Mouse (Mus musculus) CH12.LX (cell line): ENCODE results near the gene Slco4a1. TPM values are rescaled to one million over a fixed set of nuclear protein-coding genes. Genes with fewer than 3 reads are reported as not detected.

Source experiments
- DNase-seq: peaks from one replicate; pipeline ENCODE4 v3.0.0-alpha.2; 2013; ENCODE audit errors: extremely low read depth
- H3K27ac ChIP-seq: 2 replicates; pipeline ENCODE4 v1.5.1; 2012; ENCODE audit warnings: low read depth, mild to moderate bottlenecking, control low read depth, moderate library complexity; ENCODE audit not compliant: insufficient read depth
- H3K27me3 ChIP-seq: replicated peaks from 2 replicates; pipeline ENCODE3; 2012; ENCODE audit warnings: inconsistent platforms
- H3K36me3 ChIP-seq, 2 experiments: replicated peaks in 1 of 2; 2 replicates each; pipeline versions ENCODE3 to v1.6.1; 2012; ENCODE audit warnings: inconsistent platforms in 1 of 2, low read length in 1 of 2, mild to moderate bottlenecking in 1 of 2, mixed read lengths in 1 of 2, moderate library complexity in 1 of 2; ENCODE audit not compliant: control insufficient read depth in 1 of 2, insufficient read depth in 1 of 2
- H3K4me1 ChIP-seq, 2 experiments: 2 replicates each; pipeline ENCODE4 v1.6.1; 2012; ENCODE audit warnings: inconsistent platforms in 1 of 2, moderate library complexity in 1 of 2; ENCODE audit not compliant: insufficient read depth in 2 of 2, control insufficient read depth in 1 of 2
- H3K4me2 ChIP-seq: 2 replicates; pipeline ENCODE4 v1.6.1; 2012; ENCODE audit warnings: low read depth, mild to moderate bottlenecking, control low read depth; ENCODE audit not compliant: poor library complexity, insufficient read depth, severe bottlenecking
- H3K4me3 ChIP-seq, 3 experiments: fragments of 150-350 bp in 1 of 3; sonication (generic) in 1 of 3; replicated peaks in 1 of 3; 2 replicates each; pipeline versions ENCODE3 to v1.5.1; 2011 to 2012; ENCODE audit warnings: low read depth in 2 of 3, low read length in 2 of 3, mild to moderate bottlenecking in 2 of 3, moderate library complexity in 2 of 3, control low read depth in 1 of 3, improper control_type of control experiment in 1 of 3, inconsistent platforms in 1 of 3, mixed read lengths in 1 of 3; ENCODE audit not compliant: poor library complexity in 1 of 3
- H3K79me2 ChIP-seq: replicated peaks from 2 replicates; pipeline ENCODE4 v1.6.1; 2012; ENCODE audit warnings: mild to moderate bottlenecking, moderate library complexity; ENCODE audit not compliant: control insufficient read depth, poor library complexity, insufficient read depth, severe bottlenecking; ENCODE audit errors: extremely low read depth
- H3K9ac ChIP-seq: 2 replicates; pipeline ENCODE4 v1.6.1; 2012; ENCODE audit warnings: low read depth, mild to moderate bottlenecking, control low read depth, moderate library complexity; ENCODE audit not compliant: insufficient read depth
- H3K9me3 ChIP-seq: replicated peaks from 2 replicates; pipeline ENCODE3; 2012; ENCODE audit warnings: low read length, inconsistent platforms, mixed read lengths
- BHLHE40 ChIP-seq: IDR thresholded peaks from 2 replicates; pipeline ENCODE4 v1.6.1; 2011; ENCODE audit warnings: mild to moderate bottlenecking, low read depth, low read length, improper control_type of control experiment
- CHD1 ChIP-seq: IDR thresholded peaks from 2 replicates; pipeline ENCODE4 v1.6.1; 2012; ENCODE audit warnings: low read depth, low read length, improper control_type of control experiment, inconsistent platforms
- CHD2 ChIP-seq: IDR thresholded peaks from 2 replicates; pipeline ENCODE4 v1.6.1; 2011; ENCODE audit warnings: low read length, improper control_type of control experiment
- CTCF ChIP-seq, 2 experiments: IDR thresholded peaks in 1 of 2; conservative IDR thresholded peaks in 1 of 2; 2 replicates each; pipeline ENCODE4 v1.5.1; 2011 to 2012; ENCODE audit warnings: low read depth in 2 of 2, low read length in 2 of 2, improper control_type of control experiment in 1 of 2, inconsistent platforms in 1 of 2, mild to moderate bottlenecking in 1 of 2, moderate library complexity in 1 of 2
- E2F4 ChIP-seq: IDR thresholded peaks from 2 replicates; pipeline ENCODE4 v1.6.1; 2011; ENCODE audit warnings: low read depth, low read length, improper control_type of control experiment; ENCODE audit not compliant: insufficient replicate concordance
- ELF1 ChIP-seq: IDR thresholded peaks from 2 replicates; pipeline ENCODE4 v1.6.1; 2014; ENCODE audit warnings: low read depth, mild to moderate bottlenecking, inconsistent platforms, low read length, improper control_type of control experiment
- EP300 ChIP-seq: IDR thresholded peaks from 2 replicates; pipeline ENCODE4 v1.6.1; 2011; ENCODE audit warnings: low read length, improper control_type of control experiment
- ETS1 ChIP-seq: conservative IDR thresholded peaks from 2 replicates; pipeline ENCODE4 v1.6.1; 2012; ENCODE audit warnings: low read depth, mild to moderate bottlenecking, inconsistent platforms, low read length, improper control_type of control experiment, moderate library complexity
- GABPA ChIP-seq: IDR thresholded peaks from 2 replicates; pipeline ENCODE4 v1.6.1; 2012; ENCODE audit warnings: low read depth, low read length, improper control_type of control experiment, inconsistent platforms; ENCODE audit not compliant: insufficient replicate concordance
- HCFC1 ChIP-seq: IDR thresholded peaks from 2 replicates; pipeline ENCODE4 v1.6.1; 2012; ENCODE audit warnings: low read depth, mild to moderate bottlenecking, inconsistent platforms, low read length, improper control_type of control experiment
- IRF4 ChIP-seq: IDR thresholded peaks from 2 replicates; pipeline ENCODE4 v1.6.1; 2014; ENCODE audit warnings: low read depth, mild to moderate bottlenecking, inconsistent platforms, low read length, improper control_type of control experiment
- JUN ChIP-seq: IDR thresholded peaks from 2 replicates; pipeline ENCODE4 v1.6.1; 2011; ENCODE audit warnings: low read depth, mild to moderate bottlenecking, low read length, improper control_type of control experiment, moderate library complexity; ENCODE audit not compliant: insufficient read depth
- JUND ChIP-seq: conservative IDR thresholded peaks from 2 replicates; pipeline ENCODE4 v1.6.1; 2011; ENCODE audit warnings: low read depth, low read length, improper control_type of control experiment
- KAT2A ChIP-seq: IDR thresholded peaks from 2 replicates; pipeline ENCODE4 v1.6.1; 2012; ENCODE audit warnings: low read length, improper control_type of control experiment, inconsistent platforms; ENCODE audit not compliant: insufficient replicate concordance
- MAFK ChIP-seq: IDR thresholded peaks from 2 replicates; pipeline ENCODE4 v1.6.1; 2011; ENCODE audit warnings: low read length, improper control_type of control experiment; ENCODE audit not compliant: insufficient replicate concordance
- MAX ChIP-seq: IDR thresholded peaks from 2 replicates; pipeline ENCODE4 v1.6.1; 2011; ENCODE audit warnings: low read length, improper control_type of control experiment
- MAZ ChIP-seq: IDR thresholded peaks from 2 replicates; pipeline ENCODE4 v1.6.1; 2012; ENCODE audit warnings: low read depth, mild to moderate bottlenecking, inconsistent platforms, low read length, improper control_type of control experiment, moderate library complexity
- MEF2A ChIP-seq: IDR thresholded peaks from 2 replicates; pipeline ENCODE4 v1.6.1; 2014; ENCODE audit warnings: low read depth, mild to moderate bottlenecking, inconsistent platforms, low read length, improper control_type of control experiment, borderline replicate concordance
- MXI1 ChIP-seq: IDR thresholded peaks from 2 replicates; pipeline ENCODE4 v1.6.1; 2011; ENCODE audit warnings: mild to moderate bottlenecking, low read depth, low read length, improper control_type of control experiment
- MYC ChIP-seq: IDR thresholded peaks from 2 replicates; pipeline ENCODE4 v1.6.1; 2011; ENCODE audit warnings: low read depth, mild to moderate bottlenecking, improper control_type of control experiment, low read length
- NELFE ChIP-seq: IDR thresholded peaks from 2 replicates; pipeline ENCODE4 v1.6.1; 2011; ENCODE audit warnings: low read depth, low read length, improper control_type of control experiment
- NRF1 ChIP-seq: IDR thresholded peaks from 2 replicates; pipeline ENCODE4 v1.6.1; 2014; ENCODE audit warnings: low read depth, mild to moderate bottlenecking, inconsistent platforms, low read length, improper control_type of control experiment, moderate library complexity
- PAX5 ChIP-seq: IDR thresholded peaks from 2 replicates; pipeline ENCODE4 v1.6.1; 2012; ENCODE audit warnings: low read length, inconsistent platforms, mixed read lengths
- POLR2A ChIP-seq: IDR thresholded peaks from 2 replicates; pipeline ENCODE4 v1.6.1; 2011; ENCODE audit warnings: low read depth, mild to moderate bottlenecking, improper control_type of control experiment, low read length
- POLR2AphosphoS2 ChIP-seq: IDR thresholded peaks from 2 replicates; pipeline ENCODE4 v1.6.1; 2011; ENCODE audit warnings: low read depth, low read length, improper control_type of control experiment
- RAD21 ChIP-seq: IDR thresholded peaks from 2 replicates; pipeline ENCODE4 v1.6.1; 2011; ENCODE audit warnings: low read depth, mild to moderate bottlenecking, low read length, improper control_type of control experiment, moderate library complexity
- RCOR1 ChIP-seq: conservative IDR thresholded peaks from 2 replicates; pipeline ENCODE4 v1.6.1; 2012; ENCODE audit warnings: low read depth, mild to moderate bottlenecking, inconsistent platforms, low read length, improper control_type of control experiment
- SIN3A ChIP-seq: IDR thresholded peaks from 2 replicates; pipeline ENCODE4 v1.6.1; 2012; ENCODE audit warnings: low read length, improper control_type of control experiment, inconsistent platforms
- SMC3 ChIP-seq: IDR thresholded peaks from 2 replicates; pipeline ENCODE4 v1.6.1; 2011; ENCODE audit warnings: low read depth, low read length, improper control_type of control experiment
- TBP ChIP-seq: conservative IDR thresholded peaks from 2 replicates; pipeline ENCODE4 v1.6.1; 2011; ENCODE audit warnings: low read depth, low read length, improper control_type of control experiment
- TCF12 ChIP-seq: IDR thresholded peaks from 2 replicates; pipeline ENCODE4 v1.6.1; 2014; ENCODE audit warnings: low read depth, mild to moderate bottlenecking, inconsistent platforms, low read length, improper control_type of control experiment
- USF1 ChIP-seq: IDR thresholded peaks from 2 replicates; pipeline ENCODE4 v1.6.1; 2014; ENCODE audit warnings: low read depth, mild to moderate bottlenecking, inconsistent platforms, low read length, improper control_type of control experiment
- USF2 ChIP-seq: conservative IDR thresholded peaks from 2 replicates; pipeline ENCODE4 v1.6.1; 2011; ENCODE audit warnings: low read depth, low read length, improper control_type of control experiment
- ZC3H11A ChIP-seq: IDR thresholded peaks from 2 replicates; pipeline ENCODE4 v1.6.1; 2012; ENCODE audit warnings: low read depth, mild to moderate bottlenecking, inconsistent platforms, low read length, improper control_type of control experiment
- ZKSCAN1 ChIP-seq: IDR thresholded peaks from 2 replicates; pipeline ENCODE4 v1.6.1; 2012; ENCODE audit warnings: low read depth, inconsistent platforms, low read length, improper control_type of control experiment, borderline replicate concordance
- ZMIZ1 ChIP-seq: IDR thresholded peaks from 2 replicates; pipeline ENCODE4 v1.6.1; 2012; ENCODE audit warnings: low read depth, mild to moderate bottlenecking, inconsistent platforms, low read length, improper control_type of control experiment
- ZNF384 ChIP-seq: IDR thresholded peaks from 2 replicates; pipeline ENCODE4 v1.6.1; 2012; ENCODE audit warnings: low read depth, low read length, improper control_type of control experiment, inconsistent platforms
- dilution Hi-C: fragments of 300-500 bp; cut with MboI; formaldehyde crosslinking; loops from 2 replicates; pipeline ENCODE4 v1.14.3; 2020; ENCODE audit warnings: low sequenced_read_pairs; ENCODE audit not compliant: extremely low pct_unique_long_range_greater_than_20kb, extremely low pct_ligation_motif_present
- in situ Hi-C: fragments of 300-500 bp; cut with MboI; formaldehyde crosslinking; loops from 3 replicates; pipeline ENCODE4 v1.14.3; 2019; ENCODE audit warnings: low sequenced_read_pairs, low pct_ligation_motif_present, low pct_unique_long_range_greater_than_20kb, mixed read lengths
- polyA plus RNA-seq: library from polyadenylated mRNA; unstranded; fragments of >175 nt; gene quantifications from 2 replicates; pipeline ENCODE4 v1.2.1, GENCODE M21; 2012; ENCODE audit warnings: low read depth; ENCODE audit not compliant: insufficient read length
- total RNA-seq, 2 experiments: library from RNA; depleted of rRNA; stranded (reverse); fragments of 300-350 nt in 1 of 2; fragments of >200 nt in 1 of 2; gene quantifications; 2 replicates each; pipeline ENCODE4 v1.2.3; 2012 to 2014

The Slco4a1 gene
- total RNA-seq (2012; rRNA removed), result 3.9 and 4.8 TPM in 2 replicates
- total RNA-seq (2014; rRNA removed), result 1.4 and 1.9 TPM in 2 replicates
- polyA plus RNA-seq, result 4.3 and 5.4 TPM in 2 replicates

DNA sequence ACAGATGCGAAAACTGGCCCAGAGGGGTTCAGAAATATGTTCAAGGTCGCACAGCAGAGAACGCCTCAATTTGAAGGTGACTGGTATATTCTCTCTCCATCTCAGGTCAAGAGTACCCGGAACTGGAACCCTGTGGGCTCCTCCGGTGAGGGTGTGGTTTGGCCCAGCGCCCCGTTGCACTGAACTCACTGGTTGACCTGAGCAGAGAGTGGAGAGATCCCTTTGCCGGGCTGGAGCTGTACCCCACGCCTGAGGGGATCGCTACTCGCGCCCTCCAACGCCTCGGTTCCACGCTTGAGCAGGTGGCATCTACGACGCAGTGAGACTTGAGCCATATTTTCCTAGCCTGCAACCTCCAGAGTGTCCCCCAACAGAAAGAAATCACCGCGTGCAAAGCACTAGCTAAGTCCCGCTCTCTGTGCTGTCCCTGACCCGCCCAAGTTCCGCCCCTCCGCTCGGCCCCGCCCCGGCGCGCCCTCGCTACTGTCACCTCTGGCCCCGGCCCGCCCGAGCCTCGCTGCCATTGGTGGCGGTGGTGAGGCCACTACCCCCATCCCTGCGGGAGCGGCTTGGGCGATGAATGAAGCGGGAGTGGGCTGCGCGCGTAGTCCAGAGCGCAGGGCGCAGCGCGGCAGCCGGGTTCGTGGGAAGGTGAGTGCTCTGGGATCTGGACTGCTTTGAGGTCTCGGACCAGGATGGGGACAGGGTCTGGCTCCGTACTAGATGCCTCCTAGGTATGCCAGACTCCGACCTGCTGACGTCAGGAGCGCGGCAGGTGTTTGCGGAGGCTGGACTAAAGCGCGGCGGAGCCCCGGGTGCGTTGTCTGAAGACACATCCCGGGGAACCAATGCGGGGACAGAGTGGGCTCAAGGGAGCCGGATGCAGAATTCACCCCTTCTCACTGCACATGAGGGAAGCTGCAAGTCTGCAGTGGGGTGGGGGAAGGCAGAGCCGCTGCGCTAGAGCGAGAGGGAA is at the start of gene Slco4a1:
Gene Slco4a1 (plus strand): TSS at position 523 of the 976 bp plus-strand sequence.
- Histone ChIP-seq H3K27ac (peak within 1 kb of the TSS; percentile 36), H3K27me3 (peaks cover 1% of the 10 kb centered on the region), H3K4me2 (peak within 1 kb of the TSS; percentile 85), H3K9me3 (peaks cover 9% of the 10 kb centered on the region), H3K9ac (peak within 1 kb of the TSS; percentile 40), H3K4me1 (peaks cover 8 to 47% of the 10 kb centered on the region in 2 experiments), H3K79me2 (no peaks in the 10 kb centered on the region), H3K36me3 (peaks cover 0 to 20% of the 10 kb centered on the region in 2 experiments), H3K4me3 (peak within 1 kb of the TSS; percentile 60 to 82 (median 71))
- in situ Hi-C loops (loop anchor here (25.0 kb wide), 1 partner anchor 306 kb away; no protein-coding TSS in a partner anchor), dilution Hi-C loops (no loop called here)
- DNase-seq, result peak; percentile 89
- 0 out of 2 replicates have a peak, but pooled peaks have one; percentile 36 for TF ChIP-seq TBP
- TF ChIP-seq ZMIZ1, result peak; percentile 66
- no peak for TF ChIP-seq MAFK
- TF ChIP-seq GABPA, result no peak
- no peak for TF ChIP-seq USF2
- peak; percentile 90 for TF ChIP-seq POLR2A
- TF ChIP-seq MAZ, result no peak
- TF ChIP-seq NELFE, result peak; percentile 77
- TF ChIP-seq MEF2A, result no peak
- 0 out of 2 replicates have a peak, but pooled peaks have one; percentile 12 for TF ChIP-seq CHD2
- TF ChIP-seq NRF1, result peak; percentile 68
- peak; percentile 85; the same call in 1 of the 2 replicates for TF ChIP-seq MYC
- TF ChIP-seq BHLHE40, result peak; percentile 53; the same call in 1 of the 2 replicates
- TF ChIP-seq CTCF (conservative IDR thresholded peaks at IDR 0.05 in 1 of 2, IDR thresholded peaks at IDR 0.05 in 1 of 2; ENCODE audit: low read depth in 2 of 2, low read length in 2 of 2), result no peak
- no peak for TF ChIP-seq POLR2AphosphoS2
- peak; percentile 48; the same call in 1 of the 2 replicates for TF ChIP-seq ETS1
- TF ChIP-seq HCFC1, result peak; percentile 25
- TF ChIP-seq PAX5, result no peak
- TF ChIP-seq CHD1, result no peak
- peak; percentile 7; the same call in 1 of the 2 replicates for TF ChIP-seq IRF4
- TF ChIP-seq RCOR1, result peak; percentile 67; the same call in 1 of the 2 replicates
- TF ChIP-seq ZC3H11A, result no peak
- TF ChIP-seq JUN, result no peak
- peak; percentile 85 for TF ChIP-seq MXI1
- TF ChIP-seq JUND, result no peak
- TF ChIP-seq ELF1, result peak; percentile 79
- TF ChIP-seq SIN3A, result peak; percentile 73; the same call in 1 of the 2 replicates
- TF ChIP-seq ZKSCAN1, result no peak
- no peak for TF ChIP-seq E2F4
- TF ChIP-seq TCF12, result peak; percentile 61
- peak; percentile 76 for TF ChIP-seq MAX
- TF ChIP-seq KAT2A, result no peak
- no peak for TF ChIP-seq SMC3
- TF ChIP-seq EP300, result no peak
- TF ChIP-seq USF1, result no peak
- no peak for TF ChIP-seq RAD21
- TF ChIP-seq ZNF384, result no peak
